Mouse (Mus musculus): ENCODE measurements around the gene Acaa1b.

DNA sequence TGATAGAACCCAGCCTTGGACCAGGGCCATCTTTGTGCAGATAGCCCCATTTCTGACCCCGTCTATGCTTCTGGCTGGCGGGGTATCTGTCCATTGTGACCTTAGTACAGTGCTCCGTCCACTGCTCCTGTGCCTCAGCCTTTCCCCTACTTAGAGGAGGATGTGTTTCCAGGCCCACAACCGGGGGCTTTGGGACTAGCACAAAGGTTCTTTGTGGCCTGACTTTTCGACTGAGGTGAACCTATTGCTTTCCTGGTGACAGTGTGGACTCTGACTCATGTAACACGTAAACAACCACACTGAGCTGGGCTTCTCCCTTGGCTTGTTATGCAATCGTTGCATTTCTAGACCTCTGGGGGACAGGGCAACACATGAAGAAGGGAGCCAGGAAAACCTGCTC, 7.8 kb upstream of the Acaa1b start:
- TF ChIP-seq CTCF (IDR thresholded peaks at IDR 0.05; ENCODE audit: borderline replicate concordance, control insufficient read depth, extremely low read depth, insufficient read depth, low read length, poor library complexity) (no peak), POLR2A (IDR thresholded peaks at IDR 0.05; ENCODE audit: control insufficient read depth, extremely low read depth, insufficient read depth, low read length, poor library complexity) (no peak)
